Mouse (Mus musculus) retina, adult 2 months (tissue): Measurements from ENCODE around the gene Unc5c.

ENCODE experiments used
- DNase-seq: peaks from one replicate; pipeline ENCODE4 v3.0.0-alpha.2; 2012; ENCODE audit warnings: low read depth, low spot score

Unc5c gene

DNA sequence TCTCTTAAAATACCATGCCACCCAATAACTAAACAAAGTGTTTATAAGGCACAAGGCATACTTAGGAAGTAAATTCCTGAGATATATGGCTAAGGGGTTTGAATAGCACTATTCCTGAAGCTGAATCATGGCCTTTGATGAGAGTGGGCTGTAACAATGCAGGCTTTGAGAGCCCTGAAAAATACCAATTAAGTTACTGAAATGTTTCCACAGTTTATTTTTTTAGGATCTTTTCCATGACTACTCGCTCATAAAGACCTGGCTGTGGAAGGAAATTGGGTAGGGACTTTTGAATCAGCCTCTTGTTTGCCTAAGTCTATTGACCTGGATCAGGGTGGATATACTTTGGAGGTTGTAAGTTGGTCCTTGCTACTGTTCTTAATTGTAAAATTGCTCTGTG lies 44.8 kb downstream of the Unc5c start:
- no peak for DNase-seq

DNA sequence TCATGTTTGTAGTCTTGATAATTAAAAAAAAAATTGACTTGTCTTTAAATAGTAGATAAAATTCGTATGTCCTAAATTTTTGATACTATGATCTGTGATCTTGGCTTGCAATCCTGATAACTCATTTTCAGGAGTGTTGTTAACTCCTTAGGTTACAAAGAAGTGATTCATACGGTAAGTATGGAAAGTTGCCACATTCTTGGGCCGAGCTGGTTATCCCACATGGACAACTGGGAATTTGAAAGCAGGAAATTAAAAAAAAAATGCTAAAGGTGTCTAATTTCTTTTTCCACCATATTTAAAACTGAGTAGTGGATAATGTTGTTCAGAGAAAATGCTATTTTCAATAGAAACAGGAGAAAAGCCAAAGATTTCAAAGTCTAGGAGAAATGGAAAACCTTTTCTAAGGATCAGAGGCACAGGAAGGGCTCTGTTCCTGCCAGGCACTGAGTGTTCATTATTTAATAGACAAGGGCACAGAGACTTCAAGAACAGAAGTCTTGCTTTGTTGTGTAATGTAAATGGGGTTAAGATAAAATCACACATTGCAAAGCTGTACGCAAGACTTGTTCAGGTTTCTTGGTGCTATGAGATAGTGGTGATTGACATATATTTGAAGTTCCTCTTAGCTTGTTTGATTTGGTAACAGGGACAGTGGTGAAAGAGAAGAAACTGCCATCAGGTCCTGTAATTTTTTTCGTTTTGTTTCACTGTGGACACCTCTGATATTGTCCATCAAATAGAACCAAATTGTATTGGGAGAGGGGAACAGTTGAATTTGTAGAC lies 46.4 kb downstream of the Unc5c start:
- no peak for DNase-seq

DNA sequence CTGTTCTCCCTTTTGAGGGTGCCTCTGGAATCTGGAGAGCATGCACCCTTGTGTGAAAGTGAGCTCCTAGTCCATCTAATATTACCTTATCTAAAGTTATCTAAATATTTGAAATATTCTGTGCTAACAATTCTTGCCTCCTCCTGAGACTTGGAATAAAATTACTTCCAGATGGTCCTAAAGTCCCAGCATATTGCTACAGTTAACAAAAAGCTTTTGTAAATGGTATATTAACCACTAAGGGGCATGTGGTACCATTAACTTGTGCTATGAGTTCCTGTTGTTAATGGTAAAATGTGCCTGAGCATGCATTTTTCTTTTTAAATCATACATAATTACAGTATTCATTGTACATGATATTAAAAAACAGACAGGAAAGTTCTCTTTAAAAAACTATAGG lies 63.7 kb downstream of the Unc5c start:
- no peak for DNase-seq

DNA sequence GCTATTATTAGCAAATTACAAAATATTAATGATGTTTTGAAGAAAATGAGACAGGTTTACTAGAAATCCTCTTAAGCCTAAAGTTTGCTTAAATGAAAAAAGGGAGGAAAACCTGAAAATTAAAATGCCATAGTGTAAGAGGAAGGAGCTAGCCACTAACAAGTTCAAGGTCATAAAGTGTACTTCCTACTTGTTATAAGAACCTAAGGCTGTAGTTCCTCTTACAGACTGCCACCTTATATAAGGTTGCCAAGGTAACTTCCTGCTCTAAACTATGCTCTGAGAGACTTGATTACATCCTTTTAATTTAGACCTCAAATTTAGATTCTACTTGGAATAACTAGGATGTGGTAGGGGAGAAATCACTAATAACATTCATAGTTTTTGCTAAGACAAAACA lies 64.6 kb downstream of the Unc5c start:
- no peak for DNase-seq

DNA sequence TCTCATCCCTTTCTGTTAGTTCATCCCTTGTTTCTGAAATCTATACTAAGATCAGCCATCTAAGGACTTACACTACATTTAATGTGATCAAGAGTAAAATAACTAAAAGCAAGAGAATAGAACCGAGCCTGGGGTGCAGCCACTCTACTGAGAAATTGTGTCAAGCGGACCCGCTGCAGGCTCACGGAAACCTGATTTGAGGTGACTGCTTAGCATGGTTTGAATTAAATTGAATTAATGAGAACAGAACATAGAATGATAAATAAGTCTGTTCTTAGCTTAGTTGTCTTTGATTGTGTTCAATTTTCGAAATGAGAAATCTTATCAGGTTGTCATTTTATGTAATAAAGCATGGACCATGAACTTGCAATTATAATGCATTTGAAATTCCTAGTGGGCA lies 68.8 kb downstream of the Unc5c start:
- no peak for DNase-seq

DNA sequence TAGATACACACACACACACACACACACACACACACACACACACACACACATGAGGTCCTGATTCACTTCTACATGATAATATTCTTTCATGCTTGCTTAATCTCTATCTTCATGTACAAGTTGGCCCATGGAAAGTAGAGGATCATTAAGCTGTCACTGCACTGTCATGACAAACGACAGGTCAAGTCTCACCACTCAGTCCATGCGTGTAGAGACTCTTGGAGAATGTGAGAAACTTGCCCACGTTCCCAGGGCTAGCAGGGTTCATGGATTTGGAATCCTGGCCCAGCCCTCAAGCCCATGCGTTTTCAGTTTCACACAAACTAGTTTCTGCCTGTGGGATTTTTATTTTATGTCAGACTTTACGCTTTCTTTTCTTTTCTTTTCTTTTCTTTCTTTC lies 71.8 kb downstream of the Unc5c start:
- no peak for DNase-seq

DNA sequence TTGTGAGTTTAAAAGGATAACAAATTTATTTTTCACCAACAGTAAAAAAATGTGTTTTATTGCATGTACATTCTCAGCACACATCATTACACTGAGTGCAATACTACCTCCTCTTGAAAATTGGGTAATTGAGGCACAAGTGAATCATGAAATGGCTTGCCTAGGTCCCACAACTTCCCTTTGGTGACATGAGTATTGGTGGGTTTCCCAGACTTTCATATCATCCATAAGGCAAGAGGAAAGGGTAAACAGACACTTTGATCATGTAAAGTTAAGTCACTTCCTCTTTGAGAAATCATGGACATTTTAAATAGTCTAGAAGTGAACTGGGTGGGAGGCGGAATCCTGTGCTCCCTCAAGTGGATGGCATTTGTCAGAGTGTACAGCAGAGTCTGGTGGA lies 73.1 kb downstream of the Unc5c start:
- no peak for DNase-seq

DNA sequence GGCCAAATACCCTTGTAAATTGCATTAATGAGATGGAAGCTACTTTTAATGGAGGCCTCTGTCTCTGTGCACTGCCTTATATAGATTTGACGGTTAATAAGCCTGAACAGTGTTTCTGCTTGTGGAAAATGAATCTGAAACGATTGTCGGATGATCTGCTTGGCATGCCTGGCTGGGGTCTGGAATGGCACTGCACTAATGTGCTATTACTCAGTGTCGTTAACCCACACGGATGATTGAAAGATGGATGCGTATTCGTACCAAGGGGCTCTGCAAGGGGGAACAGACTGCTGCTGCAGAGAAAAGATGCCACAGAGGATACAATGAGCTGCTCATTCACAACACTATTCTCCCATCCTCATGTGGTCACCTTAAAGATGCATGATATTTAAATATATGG lies 75.7 kb downstream of the Unc5c start:
- no peak for DNase-seq

DNA sequence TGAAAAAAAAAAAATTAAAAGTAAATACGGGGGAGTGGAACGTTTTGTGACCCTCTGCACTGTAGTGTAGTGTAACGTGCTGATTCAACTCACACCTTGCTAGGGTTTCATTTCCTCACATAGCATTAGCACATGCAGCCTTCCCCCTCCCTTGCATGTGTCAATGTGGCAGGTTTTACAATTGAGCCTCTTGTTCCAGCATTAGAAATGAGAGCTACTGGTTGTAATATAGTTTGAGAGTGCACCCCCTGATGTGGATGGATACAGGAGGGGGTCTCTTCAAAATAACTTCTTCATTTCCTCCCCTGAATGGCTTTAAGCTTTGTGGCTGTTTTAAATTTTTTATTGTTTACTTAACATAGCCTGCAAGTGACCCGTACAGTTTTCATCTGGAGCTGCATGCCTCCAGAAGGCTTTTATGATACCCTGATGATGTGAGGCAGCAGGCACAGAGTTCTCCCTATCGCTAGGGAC lies 82.4 kb downstream of the Unc5c start:
- DNase-seq = no peak

DNA sequence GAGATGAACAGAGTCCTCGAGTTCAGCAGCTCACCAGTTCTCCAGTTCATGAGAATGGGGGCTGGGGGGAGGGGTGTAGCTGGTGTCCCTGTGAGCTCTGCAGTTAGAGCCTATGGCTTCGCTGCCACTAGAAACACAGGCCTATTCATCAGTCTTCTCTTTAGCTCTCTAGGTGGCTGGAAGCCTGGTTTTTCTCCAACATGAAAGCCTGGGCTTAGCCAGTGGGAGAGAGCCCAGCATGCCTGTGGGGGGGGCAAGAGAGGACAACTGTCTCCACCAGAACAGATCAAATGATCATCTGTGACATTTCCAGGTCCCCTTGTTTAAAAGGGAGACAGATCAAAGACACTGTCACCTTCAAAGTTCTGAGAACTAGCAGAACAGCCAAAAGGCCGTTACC lies 84.6 kb downstream of the Unc5c start:
- no peak for DNase-seq

DNA sequence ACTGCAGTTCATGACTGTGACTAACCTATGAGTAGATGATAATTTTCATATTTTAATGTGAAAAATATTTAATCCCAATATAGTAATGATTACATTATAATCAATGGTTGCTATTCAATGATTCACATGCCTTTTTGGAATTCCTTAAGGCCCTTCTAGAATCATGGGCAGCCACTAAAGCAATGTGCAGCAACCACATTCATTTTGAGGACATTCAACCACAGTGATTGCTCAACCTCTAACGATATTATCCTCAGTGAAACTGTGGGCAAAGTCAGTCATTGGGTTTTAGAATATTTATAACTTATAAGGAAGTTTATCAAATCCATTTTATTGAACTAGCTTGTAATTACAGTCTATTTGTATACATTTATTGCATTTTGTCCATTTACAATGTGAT lies 87.9 kb downstream of the Unc5c start:
- no peak for DNase-seq

DNA sequence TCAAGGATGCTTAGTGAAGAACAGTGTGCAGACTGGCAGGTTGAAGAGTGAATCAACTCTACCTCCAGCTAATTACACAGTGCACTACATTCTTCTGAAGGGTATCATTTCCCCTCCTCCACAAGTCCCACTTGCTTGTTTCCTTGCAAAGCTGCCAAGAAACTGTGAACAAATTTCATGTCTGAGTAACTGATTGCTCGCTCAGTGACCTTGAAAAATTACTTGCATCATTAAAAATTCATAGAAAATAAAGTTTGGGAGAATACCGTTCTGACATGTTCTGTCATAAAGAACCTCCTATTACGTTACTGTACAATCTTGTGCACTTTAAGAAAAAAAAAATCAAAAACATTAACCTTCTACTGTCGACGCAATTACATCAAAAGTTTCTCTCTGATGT lies 92.1 kb downstream of the Unc5c start:
- no peak for DNase-seq

DNA sequence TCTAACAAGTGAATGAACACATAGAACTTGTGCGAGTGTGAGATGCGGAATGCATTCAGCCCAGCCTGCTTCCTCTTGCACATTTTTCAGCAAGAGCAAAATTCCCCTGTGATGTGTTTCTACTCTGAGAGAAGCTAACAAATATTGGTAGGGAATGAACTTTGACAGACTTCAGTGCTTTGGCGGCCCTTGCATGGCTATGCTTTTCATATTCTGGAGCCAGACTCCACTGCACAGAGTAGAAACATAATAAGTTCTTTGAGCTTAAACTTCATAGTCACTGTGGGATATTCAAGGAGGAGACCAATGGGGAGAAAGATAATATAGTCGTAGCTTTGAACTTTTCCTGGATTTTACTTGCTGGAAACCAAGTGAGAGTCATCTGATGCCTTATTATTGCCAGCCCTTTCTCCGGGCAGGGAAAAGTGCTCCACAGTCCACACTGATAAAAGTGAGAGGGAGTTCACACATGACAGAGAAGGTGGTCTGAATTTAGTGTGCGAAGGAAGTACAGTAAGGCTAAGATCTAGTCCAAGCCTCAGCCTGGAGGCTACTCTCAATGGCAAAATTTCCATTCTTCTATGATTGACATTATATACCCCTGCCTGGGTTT lies 110.2 kb downstream of the Unc5c start:
- no peak for DNase-seq

DNA sequence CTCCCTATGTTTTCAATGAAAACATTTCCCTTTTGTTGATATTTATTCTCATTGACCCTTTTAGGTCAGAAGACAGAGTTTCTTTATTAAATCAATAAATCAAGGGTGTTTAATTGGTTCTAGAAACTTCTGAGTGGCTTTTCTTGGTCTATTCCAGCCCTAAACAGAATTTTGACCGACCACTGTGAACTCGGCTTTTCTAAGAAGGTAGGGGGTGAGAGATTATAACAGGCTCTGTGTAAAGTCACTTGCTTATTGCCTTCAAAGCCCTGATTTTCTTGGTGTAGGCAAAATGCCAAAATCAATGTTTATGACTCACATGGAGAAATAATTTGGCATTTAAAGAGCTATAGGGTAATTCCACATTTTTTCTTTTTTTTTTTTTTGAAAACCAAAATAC lies 112.4 kb downstream of the Unc5c start:
- no peak for DNase-seq

DNA sequence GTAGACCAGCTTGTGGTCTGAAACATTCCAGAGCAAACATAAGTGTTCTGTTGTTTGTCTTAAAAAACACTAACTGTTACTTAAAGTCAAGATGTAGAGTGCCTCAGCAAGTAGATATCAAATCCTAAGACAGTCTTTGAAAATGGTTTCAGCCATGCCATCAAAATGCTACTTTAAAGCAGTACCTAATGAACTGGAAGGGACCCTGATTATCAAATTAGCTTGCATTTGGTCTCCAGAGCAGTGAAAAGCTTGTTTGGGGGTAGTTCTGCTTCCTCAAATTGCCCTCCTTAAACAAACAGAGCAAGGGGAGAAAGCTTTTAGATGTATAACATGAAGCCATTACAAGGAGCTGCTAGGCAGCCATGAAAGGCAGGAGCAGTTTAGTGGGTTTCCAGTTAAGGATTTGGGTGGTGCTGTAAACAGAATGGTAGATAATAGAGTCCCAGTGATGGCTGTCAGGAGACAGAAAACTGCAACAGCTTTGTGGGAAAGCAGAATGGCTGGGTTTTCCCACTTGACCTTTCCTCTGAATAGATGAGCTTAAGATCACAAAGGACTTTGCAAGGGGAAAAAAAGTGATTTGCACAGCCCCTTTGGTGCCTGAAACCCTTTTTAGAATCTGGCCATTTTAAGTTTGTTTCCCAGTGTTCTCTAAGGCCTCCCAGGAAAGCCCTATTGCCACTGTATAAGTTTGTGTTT lies 116.3 kb downstream of the Unc5c start:
- no peak for DNase-seq

DNA sequence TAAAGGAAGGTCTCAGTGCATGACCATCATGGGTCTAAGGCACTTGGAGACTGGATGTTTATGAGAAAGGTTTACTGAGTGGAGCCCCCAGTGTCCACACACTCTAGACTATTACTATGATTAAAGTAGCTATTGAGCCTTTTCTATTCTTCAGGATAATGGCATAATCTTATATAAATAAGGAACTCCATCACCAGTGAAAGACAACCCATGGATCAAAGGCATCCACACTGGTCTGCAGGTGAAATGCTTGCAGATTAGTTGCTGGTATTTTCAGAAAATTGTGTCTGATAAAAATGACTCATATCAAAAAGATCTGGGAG lies 116.8 kb downstream of the Unc5c start:
- DNase-seq = no peak

DNA sequence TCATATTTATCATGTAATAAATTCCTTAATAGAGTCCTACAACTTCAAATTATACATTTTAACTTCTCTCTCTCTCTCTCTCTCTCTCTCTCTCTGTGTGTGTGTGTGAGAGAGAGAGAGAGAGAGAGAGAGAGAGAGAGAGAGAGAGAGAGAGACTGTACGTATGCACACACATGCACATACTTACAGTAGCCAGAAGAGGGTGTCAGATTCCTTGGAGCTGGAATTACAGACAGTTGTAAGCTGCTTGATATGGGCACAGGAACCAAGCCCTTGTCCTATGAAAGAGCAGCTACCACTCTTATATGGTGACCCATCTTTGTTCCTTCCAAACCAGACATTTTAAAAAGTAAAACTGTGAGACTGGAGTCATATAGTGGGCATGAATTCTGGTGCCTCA lies 118.2 kb downstream of the Unc5c start:
- no peak for DNase-seq

DNA sequence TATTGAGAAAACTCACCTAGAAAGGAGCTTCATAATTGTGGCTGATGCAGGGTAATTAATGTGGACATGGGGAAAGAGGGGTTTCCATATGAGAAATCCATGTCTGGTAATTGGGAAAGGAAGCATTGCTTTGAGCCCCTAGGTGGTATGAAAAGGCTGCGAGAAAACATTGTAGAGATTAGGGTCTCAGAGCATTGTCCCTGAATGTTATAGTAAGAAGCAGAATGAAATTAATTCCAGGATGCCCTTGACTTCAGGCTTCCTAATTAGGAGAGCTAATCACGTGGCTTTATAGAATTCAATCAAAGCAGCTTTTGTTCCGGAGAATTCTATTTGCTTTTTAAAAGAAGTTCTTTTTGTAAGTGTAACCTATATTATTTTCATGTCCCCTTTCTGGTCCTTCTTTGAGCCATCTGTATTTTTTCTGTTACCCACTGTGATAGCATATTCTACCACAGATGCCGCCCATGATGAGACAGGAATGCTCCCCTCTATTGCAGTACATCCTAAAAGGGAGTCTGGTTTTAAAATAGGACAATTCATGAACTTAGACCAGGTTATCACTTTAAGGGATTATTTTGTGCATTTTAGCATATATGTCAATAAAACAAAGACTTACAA lies 124.5 kb downstream of the Unc5c start:
- DNase-seq = no peak

DNA sequence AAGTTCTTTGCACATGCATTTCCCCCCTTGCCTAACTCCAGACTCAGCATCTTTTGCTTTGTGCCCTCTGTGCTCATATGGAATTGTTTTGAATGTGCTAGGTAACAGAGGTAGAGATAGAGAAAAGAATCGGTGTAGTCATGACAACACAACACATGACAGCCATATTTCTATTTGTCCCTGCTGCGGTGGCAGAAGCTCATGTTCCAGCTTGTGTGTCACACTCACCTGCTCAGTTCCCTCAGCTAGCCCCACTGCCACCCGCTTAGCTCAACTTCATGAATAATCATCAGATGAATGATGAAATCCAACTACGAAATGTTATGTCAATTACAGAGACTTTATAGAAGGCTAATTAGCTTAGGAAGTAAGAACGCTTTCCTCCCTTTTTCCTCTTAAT lies 128.2 kb downstream of the Unc5c start:
- no peak for DNase-seq

DNA sequence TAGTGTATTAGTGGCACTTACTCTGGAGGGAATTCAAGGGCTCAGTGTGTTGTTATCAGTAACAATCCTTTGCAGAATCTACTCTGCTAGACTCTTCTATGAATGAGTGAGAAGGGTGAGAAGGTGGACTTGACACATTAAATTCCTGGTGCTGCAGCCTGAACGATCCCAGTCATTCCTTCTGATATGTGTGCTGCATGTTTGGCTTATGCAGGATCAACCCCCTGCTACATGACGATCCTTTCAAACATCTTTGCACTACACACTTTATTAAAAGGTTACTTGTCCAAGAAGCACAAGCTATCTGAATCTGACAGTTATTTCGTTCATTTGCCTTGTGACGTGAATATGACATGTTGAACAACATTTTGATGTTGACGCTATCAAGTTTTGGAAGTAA lies 129.1 kb downstream of the Unc5c start:
- DNase-seq = no peak

DNA sequence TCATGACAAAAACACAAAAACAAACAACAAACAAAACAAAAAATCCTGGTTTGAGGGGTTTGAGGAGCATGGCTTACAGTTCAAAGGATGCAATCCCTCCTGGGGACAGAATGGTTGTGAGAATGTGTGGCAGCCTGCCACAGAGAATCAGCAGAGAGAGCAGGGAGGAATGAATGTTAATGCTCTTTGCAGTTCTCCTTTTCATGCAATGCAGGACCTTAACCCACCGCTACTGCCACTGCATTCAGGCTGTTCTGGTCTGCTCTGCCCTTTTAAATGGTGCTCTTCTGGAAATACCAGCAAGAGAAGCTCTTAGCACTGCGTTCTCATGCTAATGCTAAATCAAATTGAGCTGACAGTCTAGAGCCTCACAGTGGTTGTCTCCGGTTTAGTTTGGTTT lies 130.1 kb downstream of the Unc5c start:
- no peak for DNase-seq

DNA sequence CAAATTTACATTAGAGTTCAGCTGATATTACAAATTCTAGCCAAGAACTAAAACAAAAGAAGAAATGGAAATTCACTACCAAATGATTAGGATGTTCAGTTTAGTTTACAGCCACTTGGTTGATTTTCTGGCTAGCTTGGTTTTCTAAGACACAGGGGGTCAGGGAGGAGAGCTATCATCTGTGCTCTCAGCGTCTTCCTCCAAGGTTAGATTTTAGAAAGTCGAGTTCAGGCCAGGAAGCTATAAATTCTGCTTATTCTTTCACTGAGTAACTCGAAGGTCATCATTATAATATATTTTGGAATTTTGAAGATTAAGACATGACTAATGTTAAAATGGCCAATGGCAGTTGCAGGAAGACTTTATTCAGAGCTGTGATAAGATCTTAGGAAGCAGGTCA lies 131.4 kb downstream of the Unc5c start:
- DNase-seq = no peak

DNA sequence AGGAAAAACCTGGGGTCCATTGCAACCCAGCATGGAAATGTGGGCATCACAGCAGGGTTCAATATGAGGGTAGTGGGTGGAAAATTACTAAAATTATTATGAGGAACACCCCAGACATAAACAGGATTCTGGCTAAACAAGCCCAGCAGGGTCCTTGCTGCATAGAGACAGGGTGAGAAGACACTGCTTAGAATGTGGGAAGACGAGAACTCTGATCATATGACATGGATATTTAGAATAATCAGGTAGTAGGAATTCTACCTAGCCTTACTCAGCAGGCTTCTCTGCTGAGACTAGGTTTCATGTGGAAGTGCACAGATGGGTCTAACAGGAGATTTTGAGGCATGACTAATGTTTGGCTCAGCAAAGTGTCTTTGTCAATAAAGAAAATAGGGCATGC lies 131.9 kb downstream of the Unc5c start:
- DNase-seq = no peak
